Mouse (Mus musculus): Measurements from ENCODE around the gene Rab11fip3. TPM values are rescaled to one million over a fixed set of nuclear protein-coding genes. Genes with fewer than 3 reads are reported as not detected.

Rab11fip3 gene
- total RNA-seq, 2 experiments from 2014 or later = 106 TPM

- DNase-seq (ENCODE audit: low spot score in 2 of 2) = no peak
Measured at GRCm38 (mm10) chr17:25958771-25959494, 110.4 kb downstream of the Rab11fip3 start.

GRCm38 (mm10) chr17:25957586-25958051, 111.7 kb downstream of the Rab11fip3 start:
- DNase-seq (ENCODE audit: low spot score in 2 of 2) = no peak

DNA sequence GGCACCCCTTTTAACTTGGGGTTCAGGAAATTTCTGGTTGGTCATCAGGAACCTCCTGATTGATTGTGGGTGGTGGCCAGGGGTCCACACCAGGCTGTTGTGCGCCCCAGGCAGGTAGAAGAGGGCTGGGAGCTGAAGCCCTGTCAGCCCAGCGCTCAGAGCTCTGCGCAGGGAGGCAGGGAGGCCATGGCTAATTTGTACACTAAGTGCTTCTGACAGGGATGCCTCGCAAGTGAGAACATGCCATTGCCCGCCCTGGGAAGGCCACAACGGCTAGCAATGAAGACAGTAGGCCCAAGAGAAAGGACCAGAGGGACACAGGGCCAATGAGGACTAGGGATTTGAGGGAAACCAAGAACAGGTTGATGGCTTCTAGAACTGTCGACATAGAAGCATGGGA, 112.7 kb downstream of the Rab11fip3 start:
- DNase-seq (ENCODE audit: low spot score in 2 of 2) = no peak

- DNase-seq (ENCODE audit: low spot score in 2 of 2) = no peak
Measured at GRCm38 (mm10) chr17:25956201-25956600, 113.2 kb downstream of the Rab11fip3 start.

GRCm38 (mm10) chr17:25955736-25956135, 113.6 kb downstream of the Rab11fip3 start:
- no peak for DNase-seq (ENCODE audit: low spot score in 2 of 2)

DNA sequence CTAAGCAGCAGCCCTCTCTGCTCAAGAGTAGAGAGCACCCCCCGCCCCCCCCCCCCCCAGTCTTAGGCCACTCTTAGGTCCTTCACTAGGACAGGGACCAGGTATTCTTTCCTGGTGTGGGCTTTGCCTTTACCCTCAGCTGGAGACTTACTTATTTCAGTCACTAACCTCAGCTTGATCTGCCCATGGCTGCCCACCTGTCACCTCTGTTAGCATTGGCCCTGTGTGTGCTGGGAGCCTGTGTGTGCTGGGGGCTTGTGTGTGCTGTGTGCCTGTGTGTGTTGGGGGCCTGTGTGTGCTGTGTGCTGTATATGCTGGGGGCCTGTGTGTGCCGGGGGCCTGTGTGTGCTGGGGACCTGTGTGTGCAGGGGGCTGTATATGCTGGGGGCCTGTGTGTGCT, 114.7 kb downstream of the Rab11fip3 start:
- DNase-seq (ENCODE audit: low spot score in 2 of 2) = no peak

GRCm38 (mm10) chr17:25953161-25953560, 116.2 kb downstream of the Rab11fip3 start:
- DNase-seq (ENCODE audit: low spot score in 2 of 2) = no peak

- DNase-seq (ENCODE audit: low spot score in 2 of 2) = no peak
Measured at GRCm38 (mm10) chr17:25951803-25952623, 117.3 kb downstream of the Rab11fip3 start, which contains the start of gene A930017K11Rik. A930017K11Rik (minus strand) TSS chr17:25952565.

GRCm38 (mm10) chr17:25951225-25951802, 118.0 kb downstream of the Rab11fip3 start:
- DNase-seq (ENCODE audit: low spot score in 2 of 2) = no peak

DNA sequence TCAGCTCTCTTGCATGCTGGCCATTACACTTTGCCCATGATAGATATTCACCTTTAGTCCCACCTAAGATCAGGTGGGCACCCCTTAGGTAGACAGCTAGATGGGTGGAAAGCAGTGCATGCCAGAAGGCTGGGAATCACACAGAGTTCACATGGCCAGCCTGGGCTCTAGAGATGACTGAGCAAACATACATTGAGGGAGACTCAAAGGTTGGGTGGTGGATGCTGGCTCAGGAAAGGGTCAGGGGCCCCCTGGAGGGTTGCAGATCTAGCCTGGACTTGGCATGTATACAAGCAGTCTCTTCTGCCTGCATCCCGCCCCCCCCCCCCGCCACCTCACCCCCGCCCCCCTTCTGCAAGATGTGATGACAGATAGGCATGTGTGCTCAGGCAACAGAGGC, 118.6 kb downstream of the Rab11fip3 start:
- no peak for DNase-seq (ENCODE audit: low spot score in 2 of 2)

DNA sequence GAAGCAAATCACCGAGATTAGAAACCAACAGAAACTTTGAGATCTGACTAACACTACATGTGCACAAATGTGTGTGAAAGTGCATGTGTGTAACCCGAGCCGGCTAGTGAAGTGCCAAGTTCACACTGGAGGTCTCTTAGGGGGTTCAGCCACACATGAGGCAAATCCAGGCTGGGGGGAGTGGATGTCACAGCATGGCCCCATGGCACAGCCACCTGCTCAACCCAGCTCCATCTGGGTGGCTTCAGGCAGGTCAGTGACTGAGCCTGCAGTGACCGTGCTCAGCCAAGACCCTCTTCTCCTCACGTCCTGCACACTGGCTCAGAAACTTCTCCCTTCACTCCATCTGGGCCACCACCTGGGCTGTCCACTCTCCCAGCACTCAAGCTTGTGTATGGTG, 119.4 kb downstream of the Rab11fip3 start:
- DNase-seq (ENCODE audit: low spot score in 2 of 2) = no peak

GRCm38 (mm10) chr17:25948051-25948450, 121.3 kb downstream of the Rab11fip3 start:
- no peak for DNase-seq (ENCODE audit: low spot score in 2 of 2)

DNA sequence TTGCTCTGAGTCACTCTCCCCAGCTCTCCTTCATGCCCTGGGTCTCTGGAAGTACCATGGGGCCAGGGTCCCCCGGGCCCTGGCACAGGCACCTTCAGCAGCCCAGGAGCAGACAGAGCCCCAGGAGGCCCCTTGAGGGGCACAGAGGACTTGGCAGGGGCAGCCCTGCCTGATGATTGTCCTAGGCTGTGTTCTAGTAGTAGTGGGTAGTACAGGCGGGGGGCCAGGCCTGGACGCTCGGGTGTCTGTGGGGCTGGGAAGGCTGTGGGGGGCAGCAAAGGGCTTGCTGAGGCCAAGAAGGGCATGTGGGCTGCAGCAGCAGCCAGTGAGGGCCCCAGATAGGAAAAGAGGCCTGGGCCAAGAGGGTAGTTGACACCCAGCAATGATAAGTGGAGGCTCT, 121.8 kb downstream of the Rab11fip3 start:
- no peak for DNase-seq (ENCODE audit: low spot score in 2 of 2)

DNA sequence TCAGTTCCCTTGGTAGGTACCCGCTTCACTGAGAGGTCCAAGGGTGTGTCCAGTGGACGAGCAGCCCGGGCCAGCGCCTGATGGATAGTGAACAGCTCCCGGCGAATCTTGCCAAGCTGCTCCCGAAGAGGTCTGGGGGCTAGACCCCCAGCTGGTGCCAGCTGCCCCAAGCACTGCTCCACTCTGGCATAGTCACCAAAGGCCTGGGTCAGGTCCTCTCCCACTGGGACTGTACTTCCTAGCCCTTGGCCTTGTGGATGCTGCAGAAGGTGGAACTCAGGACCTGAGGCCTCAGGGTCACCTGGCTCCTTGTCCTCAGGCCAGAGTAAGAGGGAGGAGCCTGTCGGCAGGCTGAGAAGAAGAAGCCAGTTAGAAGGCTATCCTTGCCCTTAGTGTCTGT, 122.5 kb downstream of the Rab11fip3 start:
- no peak for DNase-seq (ENCODE audit: low spot score in 2 of 2)

GRCm38 (mm10) chr17:25946349-25946748, 123.0 kb downstream of the Rab11fip3 start:
- no peak for DNase-seq (ENCODE audit: low spot score in 2 of 2)

GRCm38 (mm10) chr17:25945517-25946155, 123.7 kb downstream of the Rab11fip3 start:
- no peak for DNase-seq (ENCODE audit: low spot score in 2 of 2)

DNA sequence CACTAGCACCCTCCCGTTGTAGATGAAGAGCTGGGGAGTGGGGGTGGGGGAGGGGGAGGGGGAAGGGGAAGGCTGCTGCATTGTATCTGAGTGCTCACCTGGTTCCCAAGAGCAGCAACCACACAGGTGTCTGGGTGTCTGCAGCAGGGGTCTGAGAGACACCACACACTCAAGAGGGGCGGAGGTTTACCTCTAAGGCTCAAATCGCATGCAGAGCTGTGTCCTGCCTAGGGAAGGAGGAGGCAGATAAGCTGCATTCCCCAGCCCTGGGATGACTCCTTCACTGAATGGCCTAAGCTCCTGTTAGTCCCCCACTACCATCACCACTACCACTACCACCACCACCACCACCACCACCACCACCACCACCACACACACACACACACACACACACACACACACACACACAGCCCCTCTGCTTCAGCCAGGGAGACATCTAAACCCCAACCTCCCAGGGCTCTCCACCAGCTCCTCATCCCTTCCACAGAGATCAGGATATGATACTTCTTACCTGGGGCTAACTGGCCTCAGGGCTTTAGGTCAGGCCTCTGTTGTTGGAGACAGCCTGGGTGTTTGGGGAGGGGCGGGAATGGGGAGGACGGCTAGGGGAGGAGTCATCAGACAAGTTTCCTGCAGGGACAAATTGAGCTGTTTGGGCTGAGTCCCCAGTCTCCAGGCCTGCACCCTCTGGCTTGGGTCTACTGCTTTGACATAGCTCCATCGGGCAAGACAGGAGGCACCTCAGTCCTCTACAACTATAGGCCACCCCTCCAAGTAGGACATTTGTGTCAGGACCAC, 124.8 kb downstream of the Rab11fip3 start, which contains the start of the genes Pigq and Nhlrc4:
TSS of gene Pigq (minus strand) at position 571 of the 798 bp plus-strand sequence.
TSS of gene Nhlrc4 (minus strand) at position 596 of the 798 bp plus-strand sequence.
- DNase-seq (ENCODE audit: low spot score in 2 of 2) = no peak

DNA sequence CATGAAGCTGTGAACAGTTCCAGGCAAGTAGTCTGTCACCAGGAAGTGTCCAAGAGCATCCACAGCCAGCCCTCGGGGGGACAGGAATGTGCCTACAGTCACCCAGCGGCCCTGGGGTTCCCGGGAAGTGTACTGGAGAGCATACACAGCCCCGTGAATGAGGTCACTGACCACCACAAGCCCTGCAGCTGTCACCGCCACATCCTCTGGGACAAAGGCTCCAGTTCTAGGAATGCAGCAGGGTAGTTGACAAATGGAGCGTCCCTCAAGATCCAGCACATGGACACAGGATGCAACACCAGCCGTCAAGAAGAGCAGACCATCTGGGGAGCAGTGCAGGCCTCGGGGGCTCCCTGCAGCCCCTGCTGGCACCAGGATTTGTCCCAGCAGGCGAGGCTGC, 125.6 kb downstream of the Rab11fip3 start:
- DNase-seq (ENCODE audit: low spot score in 2 of 2) = no peak

DNA sequence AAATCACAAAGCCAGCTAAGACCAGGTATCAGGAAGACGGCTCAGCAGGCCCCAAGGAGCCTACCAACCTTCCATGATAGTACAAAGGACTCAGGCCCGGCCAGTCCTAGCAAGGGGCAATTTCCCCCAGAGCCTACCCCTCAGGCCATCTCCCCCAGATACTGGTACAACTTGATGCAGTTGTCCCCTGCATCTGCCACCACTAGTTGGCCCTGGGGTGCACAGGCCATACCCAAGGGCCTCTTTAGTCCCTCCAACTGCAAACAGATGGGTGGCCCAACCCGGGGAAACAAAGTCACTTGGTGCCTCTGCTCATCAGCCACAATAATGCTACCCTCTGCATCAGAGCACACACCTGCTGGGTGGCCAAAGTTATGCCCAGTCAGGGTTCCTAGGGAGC, 126.1 kb downstream of the Rab11fip3 start:
- no peak for DNase-seq (ENCODE audit: low spot score in 2 of 2)

DNA sequence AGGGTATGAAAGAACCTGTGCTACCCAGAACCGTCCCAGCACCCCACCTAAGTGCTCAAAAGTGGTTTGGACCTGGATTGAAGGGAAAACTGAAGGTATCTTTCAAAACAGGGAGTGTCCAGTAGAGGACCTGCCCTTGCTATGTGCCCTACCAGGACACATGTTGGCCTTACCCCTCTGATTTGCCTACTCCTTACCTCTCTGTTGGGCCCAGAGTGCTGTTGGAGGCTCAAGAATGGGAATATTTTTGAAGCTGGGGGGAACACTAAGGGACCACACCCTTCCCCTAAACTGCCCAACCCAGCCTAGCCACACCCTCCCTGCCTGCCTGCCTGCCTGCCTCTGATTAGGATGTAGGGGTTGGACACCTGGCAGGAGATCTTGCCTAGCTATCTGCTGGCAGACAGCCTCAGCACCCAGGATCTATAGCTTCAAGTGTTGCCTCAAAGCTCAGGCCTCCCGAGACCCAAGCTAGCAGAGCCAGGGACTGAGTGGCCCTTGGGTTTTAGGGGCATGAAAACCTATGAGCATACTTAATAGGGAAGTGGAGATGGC, 126.7 kb downstream of the Rab11fip3 start:
- DNase-seq (ENCODE audit: low spot score in 2 of 2) = no peak

All from layer of hippocampus, adult 18-20 months (tissue).